9 mouse cellular contexts compared by ENCODE assay signal in genomic region chr10:22776007-22776698, GRCm38 (mm10). TPM values are rescaled to one million over a fixed set of nuclear protein-coding genes. Genes with fewer than 3 reads are reported as not detected.
DNase-seq lines count a peak whose midpoint lies in the region; ATAC-seq and TF ChIP-seq lines count a peak whose summit lies in the region.
"Had no signal": no experiment of that assay in that cellular context is flagged by ENCODE, and none has a peak within 500 bp of the region (broad histone marks: within the 10 kb centered on the region; RNA-seq: fewer than 3 reads in every experiment).

No protein-coding gene starts in this region.

- CTCF ChIA-PET in Patski (lab: Charles Lee): interaction anchor here (0.8 to 2.5 kb wide), 9 partner anchors 25 to 305 kb away, joined by 3 to 12 read pairs (median 4); no protein-coding TSS in a partner anchor

- H3K4me1 ChIP-seq in intestine, postnatal 0 days (replicated peaks; ENCODE audit: control insufficient read depth, insufficient read depth, low read length): no peaks in the 10 kb centered on the region
- H3K4me1 ChIP-seq in intestine, embryonic 15.5 days (replicated peaks): 0 out of 2 replicates have a peak, but pooled peaks cover 3% of the 10 kb centered on the region
- H3K4me1 ChIP-seq in cortical plate, adult 2 months (ENCODE audit: control insufficient read depth, insufficient read depth, low read length): no peaks in the 10 kb centered on the region
- H3K4me1 ChIP-seq in hindbrain, embryonic 15.5 days (replicated peaks): no peaks in the 10 kb centered on the region
- H3K4me1 ChIP-seq in limb, embryonic 10.5 days: no peaks in the 10 kb centered on the region
- no peaks in the 10 kb centered on the region for H3K4me1 ChIP-seq in neural tube, embryonic 15.5 days
- H3K4me1 ChIP-seq: limb, embryonic 13.5 days had no signal

- no peak overlapping the region for H3K4me3 ChIP-seq in intestine, postnatal 0 days (ENCODE audit: low read depth, low read length)
- H3K4me3 ChIP-seq in intestine, embryonic 15.5 days (replicated peaks): no peak overlapping the region
- no peak overlapping the region for H3K4me3 ChIP-seq in cortical plate, adult 2 months (ENCODE audit: insufficient read depth, low read length)
- no peak overlapping the region for H3K4me3 ChIP-seq in hindbrain, embryonic 15.5 days
- no peak overlapping the region for H3K4me3 ChIP-seq in limb, embryonic 10.5 days
- no peak overlapping the region for H3K4me3 ChIP-seq in neural tube, embryonic 15.5 days (replicated peaks)
- H3K4me3 ChIP-seq: limb, embryonic 13.5 days had no signal

- no peaks in the 10 kb centered on the region for H3K36me3 ChIP-seq in intestine, postnatal 0 days (ENCODE audit: control insufficient read depth, insufficient read depth)
- no peaks in the 10 kb centered on the region for H3K36me3 ChIP-seq in intestine, embryonic 15.5 days
- no peaks in the 10 kb centered on the region for H3K36me3 ChIP-seq in hindbrain, embryonic 15.5 days
- H3K36me3 ChIP-seq in limb, embryonic 10.5 days: no peaks in the 10 kb centered on the region
- H3K36me3 ChIP-seq in neural tube, embryonic 15.5 days: no peaks in the 10 kb centered on the region
- H3K36me3 ChIP-seq: limb, embryonic 13.5 days had no signal

- H3K27me3 ChIP-seq in intestine, postnatal 0 days (replicated peaks; ENCODE audit: control insufficient read depth, insufficient read depth, low read length): no peaks in the 10 kb centered on the region
- H3K27me3 ChIP-seq in intestine, embryonic 15.5 days (replicated peaks): no peaks in the 10 kb centered on the region
- H3K27me3 ChIP-seq in Patski: peaks cover 8% of the 10 kb centered on the region
- H3K27me3 ChIP-seq in hindbrain, embryonic 15.5 days: no peaks in the 10 kb centered on the region
- no peaks in the 10 kb centered on the region for H3K27me3 ChIP-seq in limb, embryonic 10.5 days (ENCODE audit: low read depth, poor library complexity, severe bottlenecking)
- no peaks in the 10 kb centered on the region for H3K27me3 ChIP-seq in neural tube, embryonic 15.5 days (replicated peaks)

- no peak for DNase-seq in Patski (ENCODE audit: low read depth, low spot score)
- peak; percentile 57 for DNase-seq in limb, embryonic 10.5 days (ENCODE audit: low spot score)

- no peak overlapping the region for H3K9ac ChIP-seq in intestine, postnatal 0 days (ENCODE audit: low read depth, low read length)
- H3K9ac ChIP-seq in intestine, embryonic 15.5 days: no peak overlapping the region
- H3K9ac ChIP-seq in hindbrain, embryonic 15.5 days: no peak overlapping the region
- no peak overlapping the region for H3K9ac ChIP-seq in neural tube, embryonic 15.5 days (replicated peaks)
- H3K9ac ChIP-seq: limb, embryonic 13.5 days had no signal

- no peak overlapping the region for H3K27ac ChIP-seq in intestine, postnatal 0 days (ENCODE audit: low read depth, low read length)
- H3K27ac ChIP-seq in intestine, embryonic 15.5 days: no peak overlapping the region
- H3K27ac ChIP-seq in cortical plate, adult 2 months (ENCODE audit: insufficient read depth, low read length): no peak overlapping the region
- no peak overlapping the region for H3K27ac ChIP-seq in hindbrain, embryonic 15.5 days (replicated peaks)
- no peak overlapping the region for H3K27ac ChIP-seq in limb, embryonic 10.5 days
- H3K27ac ChIP-seq in neural tube, embryonic 15.5 days (replicated peaks): no peak overlapping the region
- H3K27ac ChIP-seq: limb, embryonic 13.5 days had no signal

- 16% methylated on average over 7 of the region's 7 CpGs for WGBS in intestine, postnatal 0 days
- WGBS in intestine, embryonic 15.5 days: 14% methylated on average over 7 of the region's 7 CpGs
- WGBS in hindbrain, embryonic 15.5 days: 15% methylated on average over 7 of the region's 7 CpGs
- WGBS in limb, embryonic 10.5 days: 20% methylated on average over 7 of the region's 7 CpGs
- 9% methylated on average over 7 of the region's 7 CpGs for WGBS in neural tube, embryonic 15.5 days

- no peak for TF ChIP-seq POLR2A in cortical plate, adult 2 months (IDR thresholded peaks at IDR 0.05; ENCODE audit: extremely low read depth, insufficient read depth, low read length)

- no peak overlapping the region for H3K4me2 ChIP-seq in intestine, postnatal 0 days (replicated peaks; ENCODE audit: low read depth)
- H3K4me2 ChIP-seq in intestine, embryonic 15.5 days (replicated peaks): no peak overlapping the region
- H3K4me2 ChIP-seq in hindbrain, embryonic 15.5 days: no peak overlapping the region
- no peak overlapping the region for H3K4me2 ChIP-seq in neural tube, embryonic 15.5 days
- H3K4me2 ChIP-seq: limb, embryonic 13.5 days had no signal

- POLR2A ChIA-PET in Patski (lab: Charles Lee): no interaction called here

- no peak for ATAC-seq in intestine, postnatal 0 days
- ATAC-seq in intestine, embryonic 15.5 days: no peak
- no peak for ATAC-seq in Patski
- ATAC-seq in hindbrain, embryonic 15.5 days (ENCODE audit: low FRiP score, low read depth): peak; percentile 74
- peak; percentile 86 for ATAC-seq in neural tube, embryonic 15.5 days (ENCODE audit: low FRiP score)
- no peak for ATAC-seq in erythroid progenitor cell, adult 5-6 weeks (replicated peaks; ENCODE audit: low FRiP score, poor library complexity, severe bottlenecking)

- H3K9me3 ChIP-seq in intestine, postnatal 0 days (ENCODE audit: control insufficient read depth): no peaks in the 10 kb centered on the region
- H3K9me3 ChIP-seq in intestine, embryonic 15.5 days: no peaks in the 10 kb centered on the region
- H3K9me3 ChIP-seq in hindbrain, embryonic 15.5 days: no peaks in the 10 kb centered on the region
- no peaks in the 10 kb centered on the region for H3K9me3 ChIP-seq in limb, embryonic 10.5 days (replicated peaks)
- no peaks in the 10 kb centered on the region for H3K9me3 ChIP-seq in neural tube, embryonic 15.5 days (replicated peaks)
- H3K9me3 ChIP-seq: limb, embryonic 13.5 days had no signal

- TF ChIP-seq CTCF in intestine, postnatal 0 days (IDR thresholded peaks at IDR 0.05; ENCODE audit: low read depth): peak; percentile 69
- peak; percentile 69 for TF ChIP-seq CTCF in Patski (IDR thresholded peaks at IDR 0.05)
- TF ChIP-seq CTCF in cortical plate, adult 2 months (IDR thresholded peaks at IDR 0.05; ENCODE audit: extremely low read depth, insufficient read depth, low read length): peak; percentile 73

- in situ Hi-C loops in Patski (cut with MboI; ENCODE audit: low pct_unique_long_range_greater_than_20kb): loop anchor here (10.0 kb wide), 1 partner anchor 141 kb away; no protein-coding TSS in a partner anchor

RNA-seq across cellular contexts. Expression of gene Tcf21, which starts 43.8 kb away (rescaled TPM):
- 66.4 and 70.2 TPM in 2 replicates for polyA plus RNA-seq in intestine, postnatal 0 days (2015; fragmentation: Nextera tagmentation; extraction: Ambion mirVana)
- 151 and 186 TPM in 2 replicates for polyA plus RNA-seq in intestine, embryonic 15.5 days (2015; fragmentation: Nextera tagmentation; extraction: Ambion mirVana)
- not detected for polyA plus RNA-seq in Patski (2021)
- polyA plus RNA-seq in cortical plate, adult 2 months (2012; rRNA removed): 0.08 TPM in 1 of 2 replicates, not detected in the other
- polyA plus RNA-seq in hindbrain, embryonic 15.5 days (2015; fragmentation: Nextera tagmentation; extraction: Ambion mirVana): 1.6 and 1.7 TPM in 2 replicates
- 0.71 and 2.7 TPM in 2 replicates for polyA plus RNA-seq in limb, embryonic 10.5 days (2016; fragmentation: Nextera tagmentation; extraction: Ambion mirVana)
- 20.9 TPM in 1 of 2 replicates, not detected in the other for polyA plus RNA-seq in neural tube, embryonic 15.5 days (2015; fragmentation: Nextera tagmentation; extraction: Ambion mirVana)
- not detected in 2 replicates for total RNA-seq in erythroid progenitor cell, adult 5-6 weeks (2015; ENCODE audit: low replicate concordance)
- not detected in 2 replicates for total RNA-seq in erythroid progenitor cell, adult 5-6 weeks (2017; ENCODE audit: low replicate concordance)

RNA-seq across cellular contexts. Expression of gene Tbpl1, which starts 44.4 kb away (rescaled TPM):
- polyA plus RNA-seq in intestine, postnatal 0 days (2015; fragmentation: Nextera tagmentation; extraction: Ambion mirVana): 36.2 and 37.0 TPM in 2 replicates
- 47.7 and 54.8 TPM in 2 replicates for polyA plus RNA-seq in intestine, embryonic 15.5 days (2015; fragmentation: Nextera tagmentation; extraction: Ambion mirVana)
- 38.3 TPM for polyA plus RNA-seq in Patski (2021)
- polyA plus RNA-seq in cortical plate, adult 2 months (2012; rRNA removed): 43.7 and 48.0 TPM in 2 replicates
- 79.6 and 86.8 TPM in 2 replicates for polyA plus RNA-seq in hindbrain, embryonic 15.5 days (2015; fragmentation: Nextera tagmentation; extraction: Ambion mirVana)
- 73.3 and 78.9 TPM in 2 replicates for polyA plus RNA-seq in limb, embryonic 10.5 days (2016; fragmentation: Nextera tagmentation; extraction: Ambion mirVana)
- 72.4 and 88.3 TPM in 2 replicates for polyA plus RNA-seq in neural tube, embryonic 15.5 days (2015; fragmentation: Nextera tagmentation; extraction: Ambion mirVana)
- total RNA-seq in erythroid progenitor cell, adult 5-6 weeks (2015; ENCODE audit: low replicate concordance): 18.7 and 20.5 TPM in 2 replicates
- total RNA-seq in erythroid progenitor cell, adult 5-6 weeks (2017; ENCODE audit: low replicate concordance): 16.3 and 21.1 TPM in 2 replicates

Comparison
In these comparisons a context has a peak if more than half of its experiments do, and no peak if none do; other contexts are left out.
1. ATAC-seq: peak in hindbrain, embryonic 15.5 days (single experiment) and neural tube, embryonic 15.5 days (single experiment); none in intestine, postnatal 0 days (single experiment), intestine, embryonic 15.5 days (single experiment), Patski (single experiment) and erythroid progenitor cell, adult 5-6 weeks (single experiment).
2. Peak in every context shown above with its lines, with median percentiles within 50 percentile points of each other: CTCF ChIP-seq.